Mouse (Mus musculus): Measurements from ENCODE around the gene Otop3.

Gene Otop3

DNA sequence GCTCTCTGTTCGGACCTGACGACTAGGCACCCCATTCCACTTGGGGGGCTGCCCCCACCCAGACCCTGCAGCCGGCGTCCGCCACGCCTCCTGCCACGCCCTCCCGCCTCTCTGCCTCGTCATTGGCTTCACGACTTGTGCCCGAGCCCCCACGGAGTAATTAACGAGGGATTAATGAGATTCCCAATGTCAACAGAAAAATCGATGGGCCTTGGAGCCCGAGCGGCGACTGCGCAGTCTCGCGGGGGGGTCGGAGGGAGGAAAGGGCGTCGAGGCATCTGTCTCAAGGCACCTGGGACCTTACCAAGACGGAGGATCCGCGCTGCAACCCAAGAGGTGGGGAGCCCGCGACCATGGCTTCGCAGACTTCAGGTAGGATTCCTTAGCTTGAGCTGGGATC is at the start of gene Otop3:
Otop3 (plus strand) TSS at position 201 of the 400 bp plus-strand sequence.
- DNase-seq, result no peak

DNA sequence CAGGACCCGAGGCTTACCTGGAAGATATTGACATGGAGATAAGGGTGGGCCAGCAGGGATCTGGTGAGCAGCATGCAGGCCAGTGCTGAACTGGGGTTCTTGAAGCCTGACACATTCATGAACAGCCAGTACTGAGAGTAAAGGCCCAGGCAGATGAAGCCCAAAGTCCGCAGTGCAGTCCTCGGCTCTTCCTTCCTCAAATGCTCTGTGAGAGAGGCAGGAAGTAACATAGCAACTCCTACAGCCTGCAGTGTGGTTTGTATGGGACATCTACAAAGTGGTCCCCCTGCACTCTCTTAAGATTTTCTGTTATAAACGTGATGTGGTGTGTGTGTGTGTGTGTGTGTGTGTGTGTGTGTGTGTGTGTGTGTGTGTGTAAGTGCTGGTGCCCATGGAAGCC is 49.2 kb upstream of the Otop3 start:
- no peak for DNase-seq

DNA sequence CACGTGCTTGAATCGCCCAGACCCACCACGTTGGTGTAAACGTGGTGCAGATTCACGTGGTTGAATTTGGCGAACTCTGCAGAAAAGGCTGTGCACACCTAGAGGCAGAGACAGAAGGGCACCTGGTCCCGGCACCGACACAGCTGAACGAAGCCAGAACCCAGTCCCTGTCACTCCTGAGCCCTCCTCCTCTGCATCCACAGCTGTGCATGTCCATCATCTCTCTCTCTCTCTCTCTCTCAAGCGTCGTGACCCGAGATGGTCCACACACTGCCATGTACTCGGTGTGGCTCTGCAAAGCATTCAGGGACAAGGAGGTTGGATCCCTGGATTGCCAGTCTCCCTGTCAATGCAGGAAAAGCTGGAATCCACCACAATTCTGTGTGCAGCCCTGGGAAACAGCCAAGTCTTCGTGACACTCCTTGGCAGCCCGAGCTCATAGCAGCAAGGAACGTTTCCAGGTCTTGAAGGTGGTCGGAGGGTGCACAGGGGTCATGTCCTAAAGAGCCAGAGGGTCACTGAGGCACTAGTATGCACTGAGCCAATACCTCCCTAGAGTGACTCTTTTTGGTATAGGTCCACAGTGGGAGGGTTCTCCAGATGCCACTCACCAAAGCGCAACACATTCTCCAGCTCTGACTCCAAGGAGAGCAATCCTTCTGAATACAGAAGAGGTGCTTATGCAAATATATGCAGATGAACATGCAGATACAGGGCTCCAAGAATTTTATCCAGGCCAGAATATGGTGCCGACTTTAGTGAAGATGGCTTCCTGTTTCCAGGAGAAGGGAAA is 48.1 kb upstream of the Otop3 start:
- DNase-seq, result no peak

DNA sequence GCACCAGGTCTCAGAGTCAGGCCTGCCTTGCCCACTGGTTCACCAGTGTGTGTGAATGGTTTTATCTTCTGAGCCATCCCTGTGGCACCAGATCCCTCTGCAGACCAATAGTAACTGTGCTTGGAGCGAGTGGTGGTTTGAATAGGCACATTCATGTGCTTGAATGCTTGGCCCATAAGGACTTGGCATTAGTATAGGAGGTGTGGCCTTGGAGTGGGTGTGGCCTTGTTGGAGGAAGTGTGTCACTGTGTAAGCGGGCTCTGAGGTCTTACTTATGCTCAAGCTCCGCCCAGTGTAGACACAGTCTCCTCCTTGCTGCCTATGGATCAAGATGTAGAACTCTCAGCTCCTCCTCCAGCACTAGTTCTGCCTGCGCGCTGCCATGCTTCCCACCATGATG is 47.1 kb upstream of the Otop3 start:
- no peak for DNase-seq

DNA sequence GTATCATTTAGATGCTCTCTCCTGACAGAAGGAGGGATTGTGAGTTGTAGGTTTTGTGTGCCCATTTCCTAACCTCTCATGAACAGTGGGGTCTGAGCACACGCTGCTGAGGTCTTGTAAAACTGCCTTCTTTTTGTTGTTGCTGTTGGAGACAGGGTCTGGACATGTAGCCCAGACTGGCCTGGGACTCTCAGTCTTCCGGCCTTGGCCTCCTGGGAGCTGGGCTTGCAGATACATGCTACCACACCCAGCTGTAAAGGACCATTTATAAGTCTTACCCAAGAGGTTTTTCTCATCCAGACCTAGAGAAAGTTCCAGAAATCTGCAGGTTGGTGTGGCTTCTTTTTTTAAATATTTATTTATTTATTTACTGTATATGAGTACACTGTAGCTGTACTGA is 46.2 kb upstream of the Otop3 start:
- no peak for DNase-seq

DNA sequence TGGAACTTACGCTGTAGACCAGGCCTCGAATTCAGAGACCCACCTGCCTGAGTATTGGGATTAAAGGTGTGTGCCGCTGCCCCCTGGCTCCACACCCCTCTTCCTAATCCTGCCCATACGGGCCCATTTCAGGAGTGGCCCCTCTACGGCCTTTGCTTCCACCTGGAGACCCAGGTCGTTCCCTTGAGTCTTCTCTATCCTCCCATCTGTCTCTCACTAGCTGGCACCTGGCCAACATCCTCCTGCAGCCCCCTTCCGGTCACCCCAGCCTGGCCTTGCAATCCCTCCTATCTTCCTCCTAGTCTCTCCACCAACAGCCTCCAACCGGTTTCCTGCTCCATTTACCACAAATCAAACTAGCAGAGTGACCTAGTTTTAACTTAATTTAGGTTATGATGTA is 44.6 kb upstream of the Otop3 start:
- DNase-seq, result no peak

DNA sequence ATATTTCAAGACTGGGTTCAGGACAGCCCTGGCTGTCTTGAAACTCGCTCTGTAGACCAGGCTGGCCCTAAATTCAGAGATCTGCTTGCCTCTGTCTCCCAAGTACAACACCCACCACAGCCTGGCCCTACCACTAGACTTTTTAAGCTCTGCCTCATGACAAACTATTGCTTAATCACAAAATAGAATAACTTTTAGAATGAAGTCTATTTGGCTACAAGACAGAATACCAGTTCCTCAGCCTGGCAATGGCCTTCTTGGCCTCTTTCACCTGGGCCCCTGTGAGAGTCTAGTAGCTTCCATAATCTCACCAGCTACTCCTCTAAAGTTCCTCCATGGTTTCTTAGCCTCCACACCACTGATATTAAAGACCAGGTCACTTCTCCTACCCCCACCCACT is 44.2 kb upstream of the Otop3 start:
- no peak for DNase-seq

DNA sequence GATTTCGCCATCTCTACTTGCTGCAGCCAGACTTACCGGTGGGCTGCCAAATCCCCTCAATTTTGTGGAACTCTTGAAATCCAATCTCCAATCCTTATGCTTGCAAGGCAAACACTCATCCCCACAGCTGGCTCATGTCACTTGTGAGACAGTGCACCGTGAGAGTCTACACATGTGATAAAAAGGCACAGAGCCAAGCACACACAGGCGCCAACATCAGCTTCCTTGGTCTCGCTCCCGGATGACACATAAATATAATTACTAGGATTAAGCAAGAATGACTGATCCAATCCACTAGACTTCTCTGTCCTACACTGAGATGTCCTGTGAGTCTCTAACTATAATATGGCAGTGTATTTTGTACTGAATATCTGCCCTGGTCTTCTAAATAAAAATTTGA is 43.6 kb upstream of the Otop3 start:
- no peak for DNase-seq

DNA sequence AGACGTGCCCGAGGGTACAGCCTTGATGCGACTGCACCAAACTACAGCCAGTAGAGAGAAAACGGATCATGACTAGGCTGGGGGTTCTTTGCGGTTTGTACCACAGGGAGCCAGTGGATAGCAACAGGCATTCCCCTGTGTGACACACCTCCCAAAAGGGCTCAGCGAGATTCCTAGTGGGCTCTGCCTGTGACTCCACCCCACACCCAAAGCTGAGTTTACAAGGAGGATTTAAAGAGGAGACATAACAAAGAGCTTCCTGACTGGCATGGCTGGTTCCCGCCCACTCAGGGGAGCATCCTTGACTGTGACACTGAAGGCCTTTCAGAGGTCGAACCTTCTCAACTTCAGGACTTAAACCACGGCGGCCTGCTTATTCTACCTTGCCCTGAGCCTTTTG is 43.0 kb upstream of the Otop3 start:
- no peak for DNase-seq

DNA sequence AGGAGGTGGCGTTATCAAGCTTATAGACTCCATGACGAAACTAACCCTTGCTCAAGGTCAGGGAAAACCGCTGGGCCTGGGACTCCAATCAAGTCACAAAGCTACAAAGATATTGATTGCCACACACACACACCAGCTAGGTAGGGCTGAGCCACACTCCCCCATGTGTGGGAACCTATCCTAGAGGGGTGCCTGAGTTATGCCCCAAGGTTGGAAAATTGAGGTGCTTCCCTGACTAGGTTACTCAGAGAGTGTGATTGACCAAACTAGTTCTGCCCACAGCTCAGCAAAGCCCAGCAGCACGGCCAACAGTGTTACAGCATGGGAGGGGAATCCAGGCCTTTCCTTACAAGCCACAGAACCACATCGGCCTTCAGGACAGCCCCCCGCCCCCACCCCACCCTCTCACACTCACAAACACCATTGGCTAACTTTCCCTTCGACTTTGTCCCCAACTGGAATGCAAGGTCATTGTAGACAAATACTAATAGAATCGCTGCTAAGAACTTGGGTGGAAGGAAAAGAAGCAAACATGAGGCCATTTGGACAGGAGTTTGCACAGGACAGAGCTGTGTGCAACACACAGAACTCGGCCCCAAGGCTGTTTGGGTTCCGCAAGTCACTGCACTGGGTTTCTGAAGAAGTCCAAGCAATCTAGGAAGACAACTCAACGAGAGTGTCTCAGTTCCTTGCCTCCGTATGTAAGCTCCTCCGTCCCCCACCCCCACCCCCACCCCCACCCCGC is 41.7 kb upstream of the Otop3 start:
- DNase-seq, result no peak

DNA sequence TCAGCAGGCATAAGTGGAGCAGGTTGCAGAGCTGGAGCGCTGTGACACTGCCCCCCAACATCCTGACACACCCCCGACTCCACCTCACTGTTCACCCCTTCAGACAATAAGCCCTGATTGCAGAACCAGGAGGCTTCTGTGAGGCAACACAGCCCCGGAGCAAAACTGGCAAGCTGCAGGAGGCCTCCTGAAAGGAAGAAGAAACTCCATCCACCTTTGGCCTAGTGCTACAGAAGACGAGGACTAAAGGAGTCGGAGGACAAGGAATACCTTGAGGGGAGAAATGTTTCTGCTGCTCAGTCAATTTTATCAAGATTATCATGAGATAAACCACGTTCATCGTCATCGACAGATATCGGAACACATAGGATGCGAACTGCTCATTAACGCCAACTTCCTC is 38.6 kb upstream of the Otop3 start:
- DNase-seq, result no peak

DNA sequence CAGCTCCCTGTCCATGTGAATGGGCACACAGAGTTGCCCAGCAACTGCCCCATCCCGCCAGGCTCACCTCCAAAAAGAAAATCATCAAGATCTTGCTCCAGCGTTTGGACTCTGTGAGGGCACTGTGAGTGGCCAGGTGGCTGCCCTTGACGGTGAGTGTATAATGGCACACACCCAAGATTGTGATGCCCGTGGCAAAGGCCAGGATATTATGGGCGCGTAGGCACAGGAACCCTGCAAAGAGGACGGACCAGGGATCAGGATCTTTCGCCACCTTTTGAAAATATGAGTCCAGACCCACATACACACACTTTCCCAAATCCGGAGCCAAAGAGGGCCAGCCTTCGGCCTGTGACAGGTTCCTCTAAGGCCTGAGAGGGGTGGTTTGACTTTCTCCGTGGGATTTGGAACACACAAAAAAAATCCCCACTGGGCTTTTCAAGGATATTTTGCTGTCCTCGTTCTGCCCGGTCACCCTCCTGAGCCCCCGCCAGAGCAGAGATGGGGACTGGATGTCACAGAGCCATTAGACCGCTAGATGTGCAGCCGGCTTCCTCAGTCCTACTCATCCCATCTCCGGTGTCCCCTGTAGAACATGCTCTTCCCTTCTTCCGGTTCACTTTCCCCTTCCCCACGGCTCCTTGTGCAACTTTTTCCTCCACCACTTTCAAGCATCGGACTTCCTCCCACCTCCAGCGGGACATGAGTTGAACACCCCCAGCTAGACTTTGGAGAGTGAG is 37.9 kb upstream of the Otop3 start:
- DNase-seq, result no peak

DNA sequence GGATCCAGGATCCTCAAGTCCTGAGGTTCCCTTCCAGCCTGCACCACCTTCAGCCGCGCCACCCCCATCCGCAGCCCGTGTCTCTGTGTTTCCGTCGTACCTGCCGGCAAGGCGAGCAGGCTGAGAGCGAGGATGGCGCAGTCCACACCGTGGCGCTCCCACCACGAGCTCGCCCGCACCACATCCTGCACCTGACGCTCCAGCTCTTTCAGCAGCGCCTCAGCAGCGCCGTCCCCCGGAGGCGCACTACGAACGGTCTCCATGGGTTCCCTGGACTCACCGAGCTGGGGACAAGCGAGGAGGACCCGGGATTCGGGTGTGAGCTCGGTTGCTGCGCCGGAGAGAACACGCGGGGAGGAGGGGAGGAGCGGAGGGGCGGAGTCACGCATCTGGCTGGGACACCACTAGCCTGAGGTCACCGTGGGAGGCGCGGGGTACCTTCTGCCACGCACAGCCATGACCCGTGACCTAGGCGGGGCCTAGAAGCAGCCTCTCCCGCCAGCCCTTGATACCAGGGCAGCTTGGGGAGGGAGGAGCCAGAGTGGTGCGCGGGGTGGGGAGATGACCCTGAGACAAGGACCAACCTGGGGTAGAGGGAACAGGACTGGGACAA is 37.2 kb upstream of the Otop3 start, which contains the start of gene Fads6:
Fads6 (minus strand) TSS at position 450 of the 613 bp plus-strand sequence.
- DNase-seq, result peak in 1 of 2 experiments; percentile 25

DNA sequence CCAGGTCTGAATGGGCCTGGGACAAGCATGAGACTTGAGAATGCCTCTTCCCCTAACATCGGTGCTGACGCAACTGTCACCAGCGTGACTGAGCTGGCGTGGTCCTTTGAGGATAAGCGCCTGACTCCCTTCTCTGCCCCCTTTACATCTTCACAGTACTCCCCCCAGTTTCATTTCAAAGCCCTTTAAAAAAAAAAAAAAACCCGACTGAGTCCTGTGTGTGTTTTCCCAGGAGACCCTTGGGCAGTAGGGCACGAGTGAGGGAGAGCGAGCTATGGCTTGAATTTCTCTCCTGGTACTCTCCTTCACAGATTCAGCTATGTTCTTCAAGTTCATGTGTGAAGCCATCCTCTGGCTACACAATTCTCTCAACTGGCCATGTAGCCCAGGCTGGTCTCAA is 36.4 kb upstream of the Otop3 start:
- DNase-seq, result no peak

DNA sequence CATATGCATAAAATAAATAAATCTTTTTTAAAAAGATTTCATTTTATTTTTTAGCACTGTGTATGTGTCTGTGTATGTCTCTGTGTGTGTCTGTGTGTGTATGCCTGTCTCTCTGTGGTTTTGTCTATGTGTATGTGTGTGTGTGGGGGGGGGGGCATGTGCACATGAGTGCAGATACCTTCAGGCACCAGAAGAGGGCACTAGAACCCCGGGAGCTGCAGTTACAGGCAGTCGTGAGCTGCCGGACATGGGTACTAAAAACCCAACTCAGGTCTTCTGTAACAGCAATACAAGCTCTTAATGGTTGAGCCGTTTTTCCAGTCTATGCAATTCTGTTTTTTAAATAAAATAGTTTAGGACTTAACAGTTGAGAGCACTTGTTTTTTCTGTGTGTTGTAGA is 33.8 kb upstream of the Otop3 start:
- no peak for DNase-seq

DNA sequence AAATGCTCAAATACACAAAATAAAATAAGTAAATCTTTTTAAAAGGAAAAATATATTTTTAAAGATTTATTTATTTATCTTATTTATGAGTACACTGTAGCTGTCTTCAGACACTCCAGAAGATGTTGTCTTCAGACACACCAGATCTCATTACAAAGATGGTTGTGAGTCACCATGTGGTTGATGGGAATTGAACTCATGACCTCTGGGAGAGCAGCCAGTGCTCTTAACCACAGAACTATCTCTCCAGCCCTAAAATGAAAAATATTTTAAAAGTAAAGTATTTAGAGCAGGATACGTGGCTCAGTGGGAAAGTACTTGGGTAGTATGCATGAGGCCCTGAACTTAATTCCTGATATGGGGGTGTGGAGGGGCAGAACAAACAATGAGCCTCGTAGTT is 33.2 kb upstream of the Otop3 start:
- no peak for DNase-seq

DNA sequence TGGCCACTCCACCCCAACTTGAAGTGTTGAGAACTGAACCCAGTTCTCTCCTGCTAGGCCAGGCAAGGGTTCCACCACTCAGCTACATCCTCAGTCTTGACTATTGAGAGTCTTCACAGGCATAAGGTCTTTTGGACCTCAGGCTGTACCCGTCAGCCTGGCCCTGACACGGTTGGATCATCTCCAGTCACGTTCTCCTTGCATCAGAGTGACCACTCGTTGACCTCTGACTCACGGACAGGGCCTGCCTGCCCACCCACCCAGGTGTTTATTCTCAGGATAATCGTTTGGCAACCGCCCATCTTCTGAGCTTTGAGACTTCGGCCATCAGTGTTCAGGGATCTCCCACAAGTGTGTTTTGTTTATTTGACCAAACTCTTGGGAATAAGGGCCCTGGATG is 31.4 kb upstream of the Otop3 start:
- no peak for DNase-seq

DNA sequence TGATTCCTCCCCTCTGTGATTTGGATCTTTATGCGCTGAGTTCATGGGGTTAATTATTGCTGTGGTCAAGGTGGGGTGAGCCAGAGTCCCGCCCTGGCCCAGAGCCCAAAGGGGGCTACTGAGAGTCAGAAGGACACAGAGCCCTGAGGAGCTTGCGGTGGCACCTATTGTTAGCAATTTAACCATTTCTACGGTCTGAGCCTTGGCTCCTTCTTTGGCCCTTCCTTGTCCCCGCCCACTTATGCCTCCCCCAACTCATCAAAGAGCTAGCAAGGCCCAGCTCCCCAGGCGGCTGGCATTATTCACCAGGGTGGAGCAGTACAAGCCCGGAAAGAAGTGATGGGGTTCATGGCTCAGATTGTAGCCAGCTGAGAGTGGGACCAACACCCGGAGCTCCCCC is 27.7 kb upstream of the Otop3 start, which contains the start of gene Otop2:
Otop2 (plus strand) TSS at position 301 of the 400 bp plus-strand sequence.
- no peak for DNase-seq

DNA sequence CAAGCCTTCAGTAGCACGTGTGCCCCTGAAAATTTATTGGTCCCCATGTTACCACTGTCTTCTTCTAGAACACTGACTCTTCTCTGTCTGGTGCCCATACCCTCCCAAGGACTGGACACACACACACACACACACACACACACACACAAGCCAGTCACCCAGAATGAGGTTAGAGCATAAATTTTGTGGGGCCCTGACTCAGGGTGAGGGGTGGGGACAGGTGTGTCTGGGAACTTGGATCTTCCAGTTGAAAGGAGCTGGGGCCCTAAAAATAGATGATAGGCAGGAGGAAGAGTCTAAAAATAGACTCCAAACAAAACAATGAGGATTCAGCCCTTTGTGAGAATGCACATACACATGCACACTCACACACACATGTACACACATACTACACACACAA is 25.8 kb upstream of the Otop3 start:
- no peak for DNase-seq

DNA sequence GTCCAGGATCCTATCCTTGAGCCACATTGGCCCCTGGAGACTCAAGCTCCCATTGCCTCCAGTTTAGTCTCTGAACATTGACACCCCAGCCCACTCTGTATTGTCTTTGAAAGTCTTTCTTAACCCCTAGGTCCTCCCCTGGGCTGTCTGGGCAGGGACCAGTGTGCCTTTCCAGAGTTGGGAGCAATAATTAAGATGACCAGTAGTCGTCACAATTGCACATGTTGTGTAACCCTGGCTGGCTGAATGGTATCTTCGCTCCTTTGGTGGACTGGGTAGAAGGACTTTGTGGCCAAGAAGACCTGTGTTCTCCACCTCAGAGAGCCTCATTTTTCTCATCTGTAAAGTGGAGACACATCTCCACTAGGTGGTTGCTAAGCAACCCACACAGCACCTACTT is 20.3 kb upstream of the Otop3 start:
- DNase-seq, result no peak

DNA sequence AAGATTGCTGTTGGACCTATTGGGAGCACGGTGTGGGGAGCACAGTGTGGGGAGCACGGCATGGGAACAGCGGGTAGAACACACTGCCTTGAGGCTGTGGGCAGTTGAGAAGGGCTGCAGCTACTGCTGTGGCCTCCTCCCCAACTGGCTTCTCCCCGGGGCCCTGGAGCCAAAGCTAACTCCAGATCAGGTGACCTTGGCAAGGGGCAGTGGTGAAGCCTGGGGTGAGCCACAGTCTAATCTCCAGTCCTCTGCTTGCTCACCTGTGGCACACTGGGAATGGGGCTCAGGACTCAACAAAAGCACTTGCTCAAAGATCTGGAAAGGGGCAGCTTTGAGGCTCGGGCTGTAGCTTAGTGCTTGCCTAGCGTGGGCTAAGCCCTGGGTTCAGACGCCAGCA is 17.3 kb upstream of the Otop3 start:
- DNase-seq, result no peak

DNA sequence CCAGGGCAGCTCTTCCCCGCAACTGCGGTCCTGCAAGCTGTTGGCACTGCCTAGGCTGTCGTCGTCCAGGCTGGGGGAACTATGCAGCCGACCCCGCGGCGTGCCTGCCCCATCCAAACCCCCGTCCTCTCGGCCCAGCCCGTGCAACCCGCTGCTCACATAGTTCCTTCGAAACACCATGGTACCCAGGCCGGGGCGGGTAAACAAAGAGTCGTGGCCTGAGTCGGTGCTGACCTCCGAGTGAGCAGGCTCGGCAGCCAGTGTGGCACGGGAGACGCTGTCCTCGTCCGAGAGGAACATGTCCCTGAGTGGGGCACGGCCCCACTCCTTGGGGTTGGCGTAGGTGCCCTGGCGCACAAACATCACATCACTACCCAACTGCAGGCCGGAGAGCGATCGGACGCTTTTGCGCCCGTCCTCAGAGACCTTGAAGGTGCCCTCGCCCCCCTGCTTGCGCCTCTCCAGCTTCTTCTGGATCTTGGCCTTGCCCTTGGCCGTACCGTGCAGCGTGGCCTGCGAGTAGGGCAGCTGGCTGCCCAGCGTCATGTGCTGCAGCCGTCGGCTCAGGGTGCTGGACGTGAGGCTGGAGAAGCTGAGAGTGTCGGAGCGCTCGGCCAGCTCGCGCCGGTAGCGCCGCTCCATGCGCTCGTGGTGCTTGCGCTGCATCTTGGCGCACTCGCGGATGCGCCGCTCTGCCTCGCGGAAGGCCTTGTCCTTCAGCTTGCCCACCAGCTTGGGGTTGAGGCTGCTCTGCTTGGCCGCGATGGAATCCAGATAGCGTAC is 16.1 kb upstream of the Otop3 start:
- no peak for DNase-seq

Data from spleen, adult 18-20 months (tissue).